Mouse (Mus musculus) liver, embryonic 14.5 days (tissue): ENCODE results near the gene Coa3. TPM values are rescaled to one million over a fixed set of nuclear protein-coding genes. Genes with fewer than 3 reads are reported as not detected.

Experiments used
- ATAC-seq: fragments of 200-750 bp; cut with Nextera tagmentation; 2 replicates; pipeline ENCODE4 v1.8.0; 2017; ENCODE audit warnings: moderate number of reproducible peaks, mild to moderate bottlenecking, moderate library complexity; ENCODE audit not compliant: insufficient read depth
- DNase-seq, 3 experiments: peaks; one replicate each; pipeline ENCODE4 v3.0.0-alpha.2; 2012 to 2013; ENCODE audit warnings: low read depth in 3 of 3, low spot score in 3 of 3
- H3K27ac ChIP-seq: fragments of 300-500 bp; sonication (generic); 2 replicates; pipeline ENCODE4 v1.5.1; 2014; ENCODE audit warnings: moderate library complexity, mild to moderate bottlenecking, control low read depth, inconsistent platforms
- H3K27me3 ChIP-seq: fragments of 300-500 bp; sonication (generic); 2 replicates; pipeline ENCODE4 v1.6.1; 2014; ENCODE audit warnings: mild to moderate bottlenecking, low read length, moderate library complexity; ENCODE audit not compliant: control insufficient read depth, insufficient read depth
- H3K36me3 ChIP-seq: fragments of 300-500 bp; sonication (generic); replicated peaks from 2 replicates; pipeline ENCODE4 v1.6.1; 2014; ENCODE audit warnings: low read depth; ENCODE audit not compliant: control insufficient read depth, insufficient read depth
- H3K4me1 ChIP-seq, 2 experiments: fragments of 200-500 bp in 1 of 2; fragments of 300-500 bp in 1 of 2; sonication (generic) in 1 of 2; replicated peaks; 2 replicates each; pipeline ENCODE4 v1.6.1; 2012 to 2014; ENCODE audit warnings: antibody characterized with exemption in 1 of 2, inconsistent platforms in 1 of 2, low read length in 1 of 2; ENCODE audit not compliant: control insufficient read depth in 2 of 2, insufficient read depth in 2 of 2
- H3K4me2 ChIP-seq: fragments of 300-500 bp; sonication (generic); 2 replicates; pipeline ENCODE4 v1.6.1; 2014; ENCODE audit warnings: low read depth, mild to moderate bottlenecking, control low read depth, moderate library complexity
- H3K4me3 ChIP-seq, 2 experiments: fragments of 200-500 bp in 1 of 2; fragments of 300-500 bp in 1 of 2; sonication (generic) in 1 of 2; 2 replicates each; pipeline ENCODE4 v1.5.1; 2012 to 2014; ENCODE audit warnings: low read depth in 2 of 2, low read length in 2 of 2, mild to moderate bottlenecking in 2 of 2, control low read depth in 1 of 2, inconsistent platforms in 1 of 2, moderate library complexity in 1 of 2; ENCODE audit not compliant: insufficient read depth in 1 of 2
- H3K9ac ChIP-seq: fragments of 300-500 bp; sonication (generic); replicated peaks from 2 replicates; pipeline ENCODE4 v1.6.1; 2014; ENCODE audit warnings: mild to moderate bottlenecking, control low read depth, moderate library complexity
- H3K9me3 ChIP-seq: fragments of 300-500 bp; sonication (generic); 2 replicates; pipeline ENCODE4 v1.6.1; 2016; ENCODE audit warnings: low read length, mixed read lengths; ENCODE audit not compliant: control insufficient read depth
- CTCF ChIP-seq: IDR thresholded peaks from 2 replicates; pipeline ENCODE4 v1.5.1; 2016; ENCODE audit warnings: antibody characterized with exemption, low read depth, control low read depth
- EP300 ChIP-seq: IDR thresholded peaks from 2 replicates; pipeline ENCODE4 v1.6.1; 2016; ENCODE audit warnings: antibody characterized with exemption, low read depth
- WGBS: fragments of 180-500 bp; shearing (Covaris S2); extraction: QIAGEN DNeasy Blood & Tissue Kit; methylation state at CpG from one replicate; pipeline ENCODE4 v1.1.7; 2014; ENCODE audit not compliant: insufficient replicate concordance; 5-methylcytosine and 5-hydroxymethylcytosine counted together
- polyA plus RNA-seq, 2 experiments: library from polyadenylated mRNA; depleted of rRNA in 1 of 2; stranded (reverse) in 1 of 2; unstranded in 1 of 2; fragments of >200 nt; fragmentation: Nextera tagmentation in 1 of 2; extraction: Ambion mirVana in 1 of 2; gene quantifications; 2 replicates each; pipeline versions ENCODE4 v1.2.1 to v1.2.3; 2012 to 2014

Coa3 gene
- polyA plus RNA-seq, 2 experiments, result 58.7 to 109 TPM

DNA sequence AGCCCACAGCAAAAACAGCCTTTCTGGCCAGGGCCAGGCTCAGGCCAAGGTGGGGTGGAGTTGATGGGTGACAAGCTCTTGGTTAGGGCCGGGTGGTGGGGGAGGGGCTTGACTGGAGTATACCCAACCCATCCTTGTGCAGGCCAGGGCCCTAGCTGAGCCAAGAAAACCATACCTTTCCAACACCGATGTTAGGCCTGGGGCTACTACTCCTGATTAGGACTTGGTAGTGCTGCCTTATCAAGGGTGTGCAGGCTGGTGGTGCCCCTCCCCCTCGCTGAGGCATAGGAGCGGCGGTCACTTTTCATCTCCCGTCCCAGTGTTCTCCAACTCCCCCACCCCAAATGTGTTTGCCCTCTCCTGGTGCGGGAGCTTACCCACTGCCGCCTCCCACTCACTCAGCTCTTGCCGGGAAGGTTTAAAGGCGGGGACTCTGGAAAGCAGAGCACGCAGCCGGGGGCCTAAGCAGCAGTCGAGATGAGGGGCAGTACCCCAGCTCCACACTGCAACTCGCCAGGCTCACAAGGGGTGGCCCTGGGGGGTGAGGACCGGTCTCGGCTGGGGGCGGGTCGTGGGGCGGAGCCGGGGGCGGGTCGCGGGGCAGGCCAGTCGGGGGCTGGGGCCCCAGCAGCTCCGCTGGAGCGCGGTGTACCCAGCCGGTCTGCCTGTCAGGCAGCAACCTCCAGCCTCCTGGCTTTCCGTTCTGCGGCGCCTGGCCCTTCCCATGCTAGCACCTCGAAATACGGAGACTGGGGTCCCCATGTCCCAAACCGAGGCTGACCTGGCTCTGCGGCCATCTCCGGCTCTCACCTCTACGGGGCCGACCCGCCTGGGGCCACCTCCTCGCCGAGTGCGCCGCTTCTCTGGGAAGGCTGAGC is 18.7 kb downstream of the Coa3 start, which contains the start of gene Wnk4:
TSS of gene Wnk4 (plus strand) at position 620 of the 878 bp plus-strand sequence.
- under 1% methylated on average over 43 of the region's 43 CpGs for WGBS
- Histone ChIP-seq H3K4me2 (peak within 1 kb of the TSS; percentile 97), H3K27me3 (peaks cover 33% of the 10 kb centered on the region), H3K4me1 (peaks cover 20 to 28% of the 10 kb centered on the region in 2 experiments), H3K9me3 (no peaks in the 10 kb centered on the region), H3K9ac (peak within 1 kb of the TSS; percentile 88), H3K27ac (peak within 1 kb of the TSS; percentile 72), H3K36me3 (peaks cover 3% of the 10 kb centered on the region), H3K4me3 (peak within 1 kb of the TSS; percentile 64 to 76)
- peak; percentile 78 to 84 (median 81) for DNase-seq
- ATAC-seq, result peak; percentile 93
- TF ChIP-seq EP300 (peak; percentile 91), CTCF (no peak; the same call in 1 of the 2 replicates)

DNA sequence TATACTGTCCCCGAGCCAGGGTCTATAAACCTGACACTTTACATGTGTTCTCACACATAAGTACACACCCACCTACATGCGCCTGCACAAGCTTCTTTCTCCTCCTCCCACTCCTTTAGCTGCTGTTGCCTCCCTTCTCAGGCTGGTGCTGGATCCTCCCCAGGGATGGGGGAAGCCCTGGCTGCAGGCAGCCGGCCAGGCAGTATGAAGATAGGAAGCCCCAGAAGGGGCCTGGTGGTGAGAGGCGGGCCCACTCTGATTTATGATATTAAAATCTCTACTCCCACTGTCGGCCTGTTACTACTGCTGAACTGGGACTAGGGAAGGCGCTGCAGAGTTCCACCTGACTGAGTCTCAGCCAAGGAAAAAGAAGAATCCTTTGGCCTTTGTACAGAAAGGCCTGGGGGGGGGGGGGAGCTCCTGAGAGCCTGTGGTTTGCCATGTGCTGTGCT is 19.6 kb downstream of the Coa3 start:
- no peak for ATAC-seq
- H3K4me1 ChIP-seq, result peaks cover 26 to 33% of the 10 kb centered on the region in 2 experiments

DNA sequence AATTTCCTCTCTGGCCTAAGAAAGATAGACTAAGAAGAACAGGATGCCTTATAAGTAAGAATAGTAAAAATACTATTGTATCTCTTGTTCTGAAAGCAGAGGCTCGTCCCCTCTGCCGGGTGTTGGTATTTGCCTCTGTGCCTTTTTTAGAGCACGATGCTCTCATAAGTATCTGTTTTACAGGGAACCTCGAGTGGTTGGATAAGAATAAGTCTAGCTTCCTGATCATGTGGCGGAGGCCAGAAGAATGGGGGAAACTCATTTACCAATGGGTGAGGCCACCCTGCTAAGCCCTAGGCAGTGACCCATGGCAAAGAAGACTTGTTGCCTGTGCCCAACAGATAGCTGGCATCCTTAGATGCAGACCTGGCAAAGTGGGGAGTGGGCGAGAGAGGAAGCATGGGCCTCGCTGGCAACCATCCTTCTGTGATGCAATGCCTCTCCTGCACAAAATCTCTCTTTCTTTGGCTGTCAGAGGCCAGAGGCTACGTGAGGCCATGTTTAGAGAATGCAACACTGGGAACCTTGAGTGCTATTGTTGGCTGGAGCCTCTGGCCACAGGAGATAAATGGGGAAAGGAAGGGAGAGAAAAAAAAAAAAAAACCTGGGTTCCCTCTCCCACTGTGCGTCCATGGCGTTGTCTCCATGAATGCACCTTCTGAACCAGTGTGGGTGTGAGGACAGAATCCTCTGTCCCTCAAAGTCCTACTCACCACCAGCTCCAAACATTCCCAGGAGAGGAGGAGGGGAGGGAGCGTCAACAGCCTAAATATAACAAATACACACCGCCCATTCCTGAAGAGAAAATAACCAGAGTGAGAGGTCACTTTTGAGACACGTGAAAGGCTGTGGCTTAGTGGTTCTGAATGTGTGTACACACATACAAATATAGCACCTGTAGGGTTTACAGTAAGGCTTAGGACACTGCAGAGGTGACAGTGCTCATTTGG is 22.8 kb downstream of the Coa3 start:
- H3K4me1 ChIP-seq, result peaks cover 29 to 31% of the 10 kb centered on the region in 2 experiments

More for the DNA sequence above, 19.6 kb downstream of the Coa3 start:
- 21% methylated on average over 6 of the region's 6 CpGs for WGBS
- Histone ChIP-seq H3K27ac (peak overlapping the region; percentile 72), H3K4me2 (peak overlapping the region; percentile 97), H3K9ac (peak overlapping the region; percentile 88), H3K36me3 (peaks cover 3% of the 10 kb centered on the region), H3K4me3 (peak overlapping the region; percentile 64 to 76), H3K27me3 (peaks cover 26% of the 10 kb centered on the region), H3K9me3 (no peaks in the 10 kb centered on the region)
- TF ChIP-seq EP300 (no peak), CTCF (no peak)
- no peak for DNase-seq

DNA sequence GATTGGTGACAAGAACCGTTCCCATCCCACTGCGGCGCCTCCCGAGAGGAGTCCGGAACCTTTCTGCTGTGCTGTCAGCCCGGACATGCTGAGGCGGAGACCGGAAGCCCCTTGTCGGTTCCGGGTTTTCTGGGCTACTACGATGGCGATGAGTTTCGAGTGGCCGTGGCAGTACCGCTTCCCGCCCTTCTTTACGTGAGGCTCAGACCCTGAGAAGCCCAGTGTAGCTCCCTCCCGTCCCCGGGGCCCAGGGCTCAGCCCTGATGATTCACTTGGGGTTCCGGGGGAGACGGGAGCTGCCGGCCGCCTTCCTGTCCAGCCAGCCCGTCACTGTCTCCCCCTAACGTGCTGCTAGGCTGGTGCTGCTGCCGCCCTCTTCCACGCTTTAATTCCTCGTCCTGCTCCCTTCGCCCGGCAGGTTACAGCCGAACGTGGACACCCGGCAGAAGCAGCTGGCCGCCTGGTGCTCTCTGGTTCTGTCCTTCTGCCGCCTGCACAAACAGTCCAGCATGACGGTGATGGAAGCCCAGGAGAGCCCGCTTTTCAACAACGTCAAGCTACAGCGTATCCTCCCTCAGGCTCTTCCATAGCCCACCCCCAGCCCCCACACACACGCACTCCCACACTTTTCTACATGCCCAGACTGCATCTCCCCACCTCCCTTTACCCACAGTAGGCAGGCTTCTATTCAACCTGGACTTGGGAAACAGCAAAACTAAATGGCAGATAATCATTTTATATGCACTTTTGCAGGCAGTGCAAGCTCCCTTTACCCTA is 25.1 kb downstream of the Coa3 start, which contains the start of gene Vps25:
TSS of gene Vps25 (plus strand) at position 95 of the 777 bp plus-strand sequence.
- H3K4me2 ChIP-seq, result peak within 1 kb of the TSS; percentile 94
- peak; percentile 88 for ATAC-seq

More for the DNA sequence above, 22.8 kb downstream of the Coa3 start:
- ATAC-seq, result no peak
- no peak for DNase-seq
- 71% methylated on average over 13 of the region's 13 CpGs for WGBS
- H3K27ac ChIP-seq, result no peak overlapping the region
- no peak overlapping the region for H3K4me2 ChIP-seq
- H3K27me3 ChIP-seq, result no peaks in the 10 kb centered on the region
- no peaks in the 10 kb centered on the region for H3K9me3 ChIP-seq
- peaks cover 3% of the 10 kb centered on the region for H3K36me3 ChIP-seq
- no peak overlapping the region for H3K4me3 ChIP-seq
- no peak overlapping the region; the same call in 1 of the 2 replicates for H3K9ac ChIP-seq
- no peak for TF ChIP-seq EP300
- TF ChIP-seq CTCF, result no peak

More for the DNA sequence above, 25.1 kb downstream of the Coa3 start, which contains the start of gene Vps25:
- WGBS, result under 1% methylated on average over 40 of the region's 40 CpGs
- Histone ChIP-seq H3K4me1 (peaks cover 22 to 24% of the 10 kb centered on the region in 2 experiments), H3K4me3 (peak within 1 kb of the TSS; percentile 81 to 83), H3K27ac (peak within 1 kb of the TSS; percentile 79), H3K36me3 (peaks cover 3% of the 10 kb centered on the region), H3K27me3 (no peaks in the 10 kb centered on the region), H3K9me3 (no peaks in the 10 kb centered on the region), H3K9ac (peak within 1 kb of the TSS; percentile 91)
- peak; percentile 72 to 80 (median 72) for DNase-seq
- TF ChIP-seq EP300, result no peak
- TF ChIP-seq CTCF, result peak; percentile 59
